Mouse (Mus musculus): ENCODE data around the gene Slc4a1. TPM values are rescaled to one million over a fixed set of nuclear protein-coding genes. Genes with fewer than 3 reads are reported as not detected.
"Not testable (repeated sequence)": the region's sequence is repeated elsewhere in the genome, so short reads cannot be mapped to it uniquely, and the experiment has no call there.

The Slc4a1 gene
- polyA plus RNA-seq, 1 experiment, result not detected

DNA sequence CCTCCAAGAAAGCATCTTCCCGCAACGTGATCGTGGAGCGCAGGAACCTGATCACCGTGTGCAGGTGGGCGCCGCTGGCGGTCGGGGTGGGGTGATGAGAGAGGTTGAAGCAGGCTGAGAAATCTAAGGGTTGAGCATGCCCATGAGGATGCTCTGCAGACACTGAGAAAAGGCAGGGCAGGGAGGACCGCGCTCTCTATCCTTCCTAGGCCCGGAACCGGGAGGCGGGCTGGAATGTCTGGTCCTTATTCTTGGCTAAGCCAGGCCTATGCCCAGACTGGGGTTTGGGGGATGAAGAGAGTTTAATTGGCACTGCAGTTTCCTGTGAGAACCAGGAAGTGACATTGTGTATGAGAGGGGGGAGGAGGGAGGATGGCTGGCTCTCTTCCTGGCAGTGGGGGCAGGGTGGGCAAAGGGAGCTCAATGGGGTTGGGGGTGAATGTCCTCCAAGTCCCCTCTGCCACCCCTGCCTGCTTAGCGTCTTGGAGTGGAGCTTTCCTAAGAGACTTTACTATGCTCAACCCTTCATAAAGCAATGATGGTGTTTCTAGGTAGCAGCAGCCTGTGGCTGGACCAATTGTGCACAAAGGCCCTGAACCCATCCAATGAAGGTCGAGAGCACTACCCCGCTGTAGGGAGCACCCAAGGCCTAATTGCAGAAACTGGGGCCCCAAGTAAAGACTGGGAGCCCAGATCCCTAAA is 27.9 kb upstream of the Slc4a1 start:
- Histone ChIP-seq H3K27ac (ENCODE audit: insufficient read depth, low read depth, low read length) (peak overlapping the region; percentile 95), H3K4me3 (ENCODE audit: insufficient read depth, low read depth, low read length) (peak overlapping the region; percentile 88), H3K4me1 (ENCODE audit: control insufficient read depth, insufficient read depth, low read length) (peaks cover 34% of the 10 kb centered on the region)
- WGBS, result 3% methylated on average over 17 of the region's 17 CpGs
- no peak for TF ChIP-seq CTCF (IDR thresholded peaks at IDR 0.05; ENCODE audit: insufficient read depth, low read depth, low read length)
- no peak; the same call in 1 of the 2 replicates for TF ChIP-seq POLR2A (IDR thresholded peaks at IDR 0.05; ENCODE audit: insufficient read depth, low read depth, low read length)

DNA sequence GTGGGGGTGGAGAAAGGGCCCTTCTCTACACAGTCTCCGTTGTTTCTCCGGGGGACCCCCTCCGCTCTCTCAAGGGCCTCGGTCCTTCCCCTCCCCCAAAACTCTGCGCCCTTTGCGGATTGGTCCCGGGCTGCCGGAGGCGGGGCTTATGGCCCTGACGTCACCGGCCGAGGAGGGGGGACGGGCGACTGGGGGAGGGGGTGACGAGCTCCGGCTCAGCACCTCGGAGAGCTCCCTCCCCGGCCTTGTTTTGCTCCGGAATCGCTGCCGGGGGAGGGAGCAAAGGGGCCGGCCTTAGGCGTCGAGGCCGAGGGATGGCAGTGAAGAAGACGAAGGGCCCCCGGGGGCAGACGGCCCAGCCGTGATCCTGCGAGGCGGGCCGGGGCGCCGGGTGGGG is 27.2 kb upstream of the Slc4a1 start, which contains the start of gene Rundc3a:
Gene Rundc3a (plus strand): TSS at position 166 of the 397 bp plus-strand sequence.
- under 1% methylated on average over 34 of the region's 34 CpGs for WGBS
- Histone ChIP-seq H3K4me1 (ENCODE audit: control insufficient read depth, insufficient read depth, low read length) (peaks cover 33% of the 10 kb centered on the region), H3K27ac (ENCODE audit: insufficient read depth, low read depth, low read length) (peak within 1 kb of the TSS; percentile 95), H3K4me3 (ENCODE audit: insufficient read depth, low read depth, low read length) (peak within 1 kb of the TSS; percentile 88)
- no peak for TF ChIP-seq CTCF (IDR thresholded peaks at IDR 0.05; ENCODE audit: insufficient read depth, low read depth, low read length)
- peak; percentile 73 for TF ChIP-seq POLR2A (IDR thresholded peaks at IDR 0.05; ENCODE audit: insufficient read depth, low read depth, low read length)

- peaks cover 27% of the 10 kb centered on the region for H3K4me1 ChIP-seq (ENCODE audit: control insufficient read depth, insufficient read depth, low read length)
- TF ChIP-seq POLR2A (IDR thresholded peaks at IDR 0.05; ENCODE audit: insufficient read depth, low read depth, low read length) (no peak), CTCF (IDR thresholded peaks at IDR 0.05; ENCODE audit: insufficient read depth, low read depth, low read length) (no peak)
- H3K27ac ChIP-seq (ENCODE audit: insufficient read depth, low read depth, low read length), result peak overlapping the region; percentile 91
- WGBS, result 19% methylated on average over 15 of the region's 15 CpGs
- peak overlapping the region; percentile 46 for H3K4me3 ChIP-seq (ENCODE audit: insufficient read depth, low read depth, low read length)
Observed at GRCm38 (mm10) chr11:102392441-102393237, 26.6 kb upstream of the Slc4a1 start.

DNA sequence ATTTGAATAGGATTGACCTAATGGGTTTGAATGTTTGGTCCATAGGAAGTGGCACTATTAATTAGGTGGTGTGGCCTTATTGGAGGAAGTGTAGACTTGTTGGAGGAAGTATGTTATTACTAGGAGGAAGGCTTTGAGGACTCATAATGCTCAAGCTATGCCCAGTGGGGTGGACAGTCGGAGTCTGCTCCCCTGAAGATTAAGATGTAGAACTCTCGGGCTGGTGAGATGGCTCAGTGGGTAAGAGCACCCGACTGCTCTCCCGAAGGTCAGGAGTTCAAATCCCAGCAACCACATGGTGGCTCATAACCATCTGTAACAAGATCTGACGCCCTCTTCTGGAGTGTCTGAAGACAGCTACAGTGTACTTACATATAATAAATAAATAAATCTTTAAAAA is 23.4 kb upstream of the Slc4a1 start:
- 87% methylated on average over 4 of the region's 5 CpGs for WGBS
- H3K4me1 ChIP-seq (ENCODE audit: control insufficient read depth, insufficient read depth, low read length); H3K27ac ChIP-seq (ENCODE audit: insufficient read depth, low read depth, low read length); H3K4me3 ChIP-seq (ENCODE audit: insufficient read depth, low read depth, low read length): not testable (repeated sequence)

GRCm38 (mm10) chr11:102386121-102386520 is 20.1 kb upstream of the Slc4a1 start:
- Histone ChIP-seq H3K4me1 (ENCODE audit: control insufficient read depth, insufficient read depth, low read length) (peaks cover 3% of the 10 kb centered on the region; the same call in 1 of the 2 replicates), H3K4me3 (ENCODE audit: insufficient read depth, low read depth, low read length) (no peak overlapping the region), H3K27ac (ENCODE audit: insufficient read depth, low read depth, low read length) (no peak overlapping the region)
- no peak for TF ChIP-seq CTCF (IDR thresholded peaks at IDR 0.05; ENCODE audit: insufficient read depth, low read depth, low read length)
- TF ChIP-seq POLR2A (IDR thresholded peaks at IDR 0.05; ENCODE audit: insufficient read depth, low read depth, low read length), result no peak
- 79% methylated on average over 5 of the region's 5 CpGs for WGBS

- H3K4me3 ChIP-seq (ENCODE audit: insufficient read depth, low read depth, low read length), result no peak overlapping the region
- WGBS, result 40% methylated on average over 4 of the region's 4 CpGs
- H3K4me1 ChIP-seq (ENCODE audit: control insufficient read depth, insufficient read depth, low read length), result peaks cover 3% of the 10 kb centered on the region; the same call in 1 of the 2 replicates
- TF ChIP-seq POLR2A (IDR thresholded peaks at IDR 0.05; ENCODE audit: insufficient read depth, low read depth, low read length) (no peak), CTCF (IDR thresholded peaks at IDR 0.05; ENCODE audit: insufficient read depth, low read depth, low read length) (no peak)
- H3K27ac ChIP-seq (ENCODE audit: insufficient read depth, low read depth, low read length), result no peak overlapping the region
Observed at GRCm38 (mm10) chr11:102385075-102385474, 19.1 kb upstream of the Slc4a1 start.

DNA sequence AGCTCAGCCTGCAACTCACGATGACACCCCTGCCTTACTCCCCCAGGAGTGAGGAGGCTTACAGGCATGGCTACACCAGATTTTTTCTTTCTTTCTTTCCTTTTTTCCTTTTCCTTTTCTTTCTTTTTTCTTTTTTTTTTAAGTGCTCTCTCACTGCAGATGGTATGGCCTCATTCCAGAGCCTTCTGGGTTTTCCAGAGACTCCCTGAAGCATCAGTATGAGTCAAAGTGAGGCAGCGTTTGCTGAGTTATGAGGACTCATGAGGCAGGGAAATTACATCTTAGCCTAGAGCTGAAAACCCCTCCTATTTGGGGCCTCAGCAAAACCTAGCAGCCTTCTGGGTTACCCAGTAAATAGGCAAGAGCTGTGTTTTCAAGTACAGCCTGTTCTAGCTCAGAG is 18.4 kb upstream of the Slc4a1 start:
- Histone ChIP-seq H3K4me3 (ENCODE audit: insufficient read depth, low read depth, low read length) (no peak overlapping the region), H3K27ac (ENCODE audit: insufficient read depth, low read depth, low read length) (no peak overlapping the region), H3K4me1 (ENCODE audit: control insufficient read depth, insufficient read depth, low read length) (peaks cover 3% of the 10 kb centered on the region; the same call in 1 of the 2 replicates)
- TF ChIP-seq POLR2A (IDR thresholded peaks at IDR 0.05; ENCODE audit: insufficient read depth, low read depth, low read length), result no peak
- no peak for TF ChIP-seq CTCF (IDR thresholded peaks at IDR 0.05; ENCODE audit: insufficient read depth, low read depth, low read length)
- 15% methylated on average over 2 of the region's 2 CpGs for WGBS

DNA sequence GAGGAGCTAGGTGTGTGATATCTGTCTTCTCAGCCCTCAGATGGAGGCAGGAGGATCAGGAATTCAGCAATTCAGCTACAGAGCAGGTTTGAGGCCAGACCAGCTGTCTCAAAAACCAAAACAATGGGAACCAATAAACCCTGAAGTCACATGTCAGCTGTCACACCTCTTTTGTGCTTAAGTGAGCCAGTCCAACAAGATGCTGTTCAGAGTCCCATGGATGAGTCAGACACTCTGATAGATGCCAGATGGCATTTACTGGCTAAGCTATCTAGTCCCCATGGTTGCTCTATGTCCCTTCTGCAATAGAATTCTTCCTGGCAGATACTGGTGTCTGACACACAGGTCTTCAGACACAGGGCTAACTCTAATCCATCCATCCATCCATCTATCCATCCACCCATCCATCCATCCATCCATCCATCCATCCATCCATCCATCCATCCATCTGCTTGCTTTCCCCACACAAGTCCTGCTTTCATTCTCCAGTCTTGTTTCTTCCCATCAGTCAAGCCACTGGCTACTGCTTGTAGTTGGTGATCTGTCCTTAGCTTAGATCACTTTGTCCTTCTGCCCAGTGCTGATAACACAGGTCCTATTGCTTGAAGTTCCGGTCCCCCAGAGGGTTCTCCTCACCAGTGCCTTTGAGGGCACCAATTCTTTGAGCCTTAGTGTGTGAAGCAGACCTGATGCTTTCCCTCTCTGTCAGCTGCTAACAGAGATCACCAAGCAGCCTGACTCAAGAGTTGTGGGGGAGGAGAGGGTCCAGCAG is 17.5 kb upstream of the Slc4a1 start:
- no peak overlapping the region for H3K27ac ChIP-seq (ENCODE audit: insufficient read depth, low read depth, low read length)
- TF ChIP-seq POLR2A (IDR thresholded peaks at IDR 0.05; ENCODE audit: insufficient read depth, low read depth, low read length) (no peak), CTCF (IDR thresholded peaks at IDR 0.05; ENCODE audit: insufficient read depth, low read depth, low read length) (no peak)
- peaks cover 3% of the 10 kb centered on the region; the same call in 1 of the 2 replicates for H3K4me1 ChIP-seq (ENCODE audit: control insufficient read depth, insufficient read depth, low read length)
- no peak overlapping the region for H3K4me3 ChIP-seq (ENCODE audit: insufficient read depth, low read depth, low read length)
- 97% methylated on average over 1 of the region's 1 CpGs for WGBS
